Mouse (Mus musculus) mouse embryonic stem cell (cell line): Measurements from ENCODE around the gene Alkbh1.

ENCODE experiments used
- in situ Hi-C, 2 experiments: fragments of 300-500 bp; cut with MboI; formaldehyde crosslinking; loops; 1 replicate in 1 of 2; 3 replicates in 1 of 2; pipeline ENCODE4 v1.14.3; 2019 to 2020; ENCODE audit warnings: low sequenced_read_pairs in 2 of 2, low pct_unique_long_range_greater_than_20kb in 1 of 2, mixed read lengths in 1 of 2; ENCODE audit not compliant: unreplicated experiment in 1 of 2

Gene Alkbh1

GRCm38 (mm10) chr12:87389231-87389630 lies 54.6 kb downstream of the Alkbh1 start:
- in situ Hi-C loops, result no loop called here

DNA sequence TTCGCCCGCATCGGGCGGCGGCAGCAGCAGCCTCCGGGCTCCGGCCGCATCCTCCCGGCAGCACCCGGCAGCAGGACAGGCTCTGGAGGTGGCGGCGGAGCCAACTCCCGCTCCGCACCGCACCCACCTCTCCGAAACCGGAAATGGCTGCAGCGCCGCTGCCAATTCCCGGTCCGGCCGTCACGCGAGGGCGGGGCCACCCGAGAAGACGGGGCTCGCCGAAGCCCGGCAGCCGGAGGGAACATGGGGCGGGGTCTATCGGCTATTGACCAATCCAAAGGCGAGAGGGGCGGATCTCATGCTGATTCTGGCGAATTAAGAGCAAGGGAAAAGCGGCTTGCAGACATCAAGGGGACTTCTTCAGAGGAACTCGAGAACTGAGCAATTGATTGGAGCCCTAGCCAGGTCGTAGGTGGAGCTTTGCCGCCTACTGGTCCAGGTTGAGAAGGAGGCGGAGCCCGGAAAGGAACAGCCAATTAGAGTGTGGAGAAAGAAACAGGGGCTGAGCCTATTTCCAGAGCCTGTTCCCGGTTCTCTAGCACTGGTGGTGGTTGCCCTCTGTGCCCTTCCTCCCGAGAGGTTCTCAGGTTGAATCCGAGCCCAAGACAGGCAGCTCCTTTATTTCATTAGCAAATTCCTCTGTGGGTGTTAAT lies 55.6 kb downstream of the Alkbh1 start, which contains the start of gene Sptlc2:
Sptlc2 (minus strand) TSS at position 234 of the 653 bp plus-strand sequence.
- in situ Hi-C loops, result no loop called here

GRCm38 (mm10) chr12:87387171-87388121 lies 56.4 kb downstream of the Alkbh1 start:
- in situ Hi-C loops, result no loop called here

DNA sequence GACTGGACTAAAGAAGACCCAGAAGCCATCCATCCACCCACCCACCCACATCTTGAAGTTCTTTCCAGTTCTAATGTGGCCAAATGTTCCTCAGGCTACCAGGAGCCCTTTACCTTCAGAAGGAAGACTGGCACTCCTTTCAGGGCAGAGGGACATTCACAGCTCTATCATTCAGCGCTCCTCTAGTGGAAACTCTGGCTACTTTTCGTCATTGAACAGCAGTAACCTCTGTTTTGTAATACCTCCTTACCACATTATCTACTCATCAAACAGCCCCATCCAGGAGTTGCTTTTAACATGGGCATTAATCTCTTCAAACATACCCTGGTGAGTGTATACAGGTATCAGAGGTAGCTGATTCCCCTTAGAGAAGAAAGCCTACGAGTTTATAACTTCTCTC lies 58.8 kb downstream of the Alkbh1 start:
- in situ Hi-C loops, result no loop called here

DNA sequence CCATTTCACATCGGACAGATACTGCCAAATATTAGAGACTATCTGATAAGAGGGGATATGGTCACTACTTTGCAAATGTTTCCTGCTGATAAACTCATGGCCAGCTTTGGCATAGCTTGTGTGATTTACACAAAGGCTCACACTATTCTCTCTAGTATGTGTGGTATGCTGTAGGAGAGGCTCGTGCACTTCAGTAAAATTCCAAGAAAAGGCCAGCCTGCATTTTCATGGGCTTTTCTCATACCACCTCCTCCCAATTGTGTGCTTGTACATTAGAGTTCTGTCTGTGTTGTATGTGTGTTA lies 62.5 kb downstream of the Alkbh1 start:
- in situ Hi-C loops, result no loop called here

DNA sequence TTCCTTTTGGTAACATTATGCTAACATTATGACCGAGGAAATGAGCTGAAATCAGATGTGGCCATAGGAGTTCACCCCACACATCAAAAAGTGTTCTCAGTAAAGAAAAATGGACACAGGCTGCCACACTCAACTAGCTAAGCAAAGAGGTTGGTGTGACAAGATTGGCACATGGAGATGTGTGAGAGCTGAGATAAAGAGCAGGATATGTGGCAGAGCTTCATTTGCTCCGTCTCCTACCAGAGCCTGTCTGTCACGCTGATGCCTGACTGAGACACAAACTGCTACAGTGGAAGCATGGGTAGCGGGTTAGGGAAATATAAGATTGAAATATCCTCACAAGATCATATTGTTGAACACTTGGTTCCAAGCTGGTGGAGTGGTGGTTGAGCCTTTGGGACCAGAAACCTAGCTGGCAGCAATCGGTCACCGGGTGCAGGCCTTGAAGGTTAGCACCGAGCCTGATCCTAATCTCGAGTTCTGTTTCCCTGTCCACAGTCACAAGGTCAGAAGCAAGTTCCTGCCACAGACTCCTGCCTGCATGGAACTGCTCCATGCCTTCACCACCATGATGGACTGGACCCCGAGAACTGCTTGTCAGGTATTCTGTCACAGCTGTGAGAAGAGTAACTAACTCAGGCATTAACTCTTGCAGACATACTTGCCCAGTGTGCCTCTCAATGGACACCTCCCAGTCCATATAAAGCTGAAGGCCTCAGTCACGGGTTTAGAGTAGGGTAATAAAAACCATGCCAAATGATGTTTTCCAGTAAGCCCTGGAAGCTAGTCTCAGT lies 63.0 kb downstream of the Alkbh1 start:
- in situ Hi-C loops, result no loop called here

- in situ Hi-C loops, result no loop called here
Observed at GRCm38 (mm10) chr12:87379496-87379895, 64.3 kb downstream of the Alkbh1 start.
